Comparison of ENCODE assay signal across 7 mouse cellular contexts in the genomic region with DNA sequence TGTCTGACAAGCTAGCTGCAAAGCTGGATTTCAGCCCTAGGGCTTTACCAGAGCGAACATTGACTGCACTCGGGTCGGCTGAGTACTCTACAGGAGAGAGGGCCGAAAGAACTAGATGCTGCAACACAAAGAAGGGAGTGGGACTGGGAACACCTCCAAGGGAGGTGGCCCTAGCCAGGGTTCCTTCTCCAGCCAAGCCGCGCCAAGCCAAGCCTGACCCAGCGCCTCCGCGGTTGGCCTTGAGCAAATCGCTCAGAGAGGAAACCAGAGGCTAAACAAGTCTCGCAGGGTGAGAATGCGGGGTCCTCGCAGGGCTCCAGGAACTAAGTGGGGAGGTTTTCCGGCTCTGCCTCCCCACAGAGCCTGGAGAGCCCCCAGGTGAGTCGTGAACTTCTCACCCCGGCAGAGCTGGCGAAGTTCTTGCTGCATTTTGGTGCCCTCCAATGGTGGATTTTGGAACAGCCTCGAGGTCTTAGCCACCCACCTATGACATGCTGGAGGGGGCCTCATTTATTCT. TPM values are rescaled to one million over a fixed set of nuclear protein-coding genes. Genes with fewer than 3 reads are reported as not detected.
DNase-seq lines count a peak whose midpoint lies in the region; ATAC-seq lines count a peak whose summit lies in the region.

No protein-coding gene starts in this region.

- H3K27ac ChIP-seq in limb, embryonic 15.5 days, result peak overlapping the region; percentile 73

- peak overlapping the region; percentile 43 for H3K4me3 ChIP-seq in limb, embryonic 15.5 days

- 0 out of 2 replicates have a peak overlapping the region, but pooled peaks have one; percentile 17 for H3K9ac ChIP-seq in limb, embryonic 15.5 days

- H3K27me3 ChIP-seq in limb, embryonic 15.5 days, result 0 out of 2 replicates have a peak, but pooled peaks cover 8% of the 10 kb centered on the region

- peak overlapping the region; percentile 73 for H3K4me2 ChIP-seq in limb, embryonic 15.5 days

- H3K4me1 ChIP-seq in limb, embryonic 15.5 days, result peaks cover 13% of the 10 kb centered on the region; the same call in 1 of the 2 replicates

- no peaks in the 10 kb centered on the region for H3K9me3 ChIP-seq in limb, embryonic 15.5 days

- ATAC-seq in limb, embryonic 15.5 days (ENCODE audit: insufficient number of reproducible peaks, low FRiP score, low TSS enrichment, low read depth), result peak; percentile 82
- ATAC-seq in monocyte, adult 5-6 weeks (replicated peaks; ENCODE audit: insufficient number of reproducible peaks, low FRiP score, low TSS enrichment, poor library complexity, severe bottlenecking), result peak; percentile 54

- H3K36me3 ChIP-seq in limb, embryonic 15.5 days, result no peaks in the 10 kb centered on the region

- whole genome bisulfite sequencing in limb, embryonic 15.5 days, result 2% methylated on average over 18 of the region's 18 CpGs

- peak; percentile 83 for DNase-seq in adrenal gland, postnatal 10 days
- DNase-seq in embryo, embryonic 9.5 days (ENCODE audit: extremely low spot score), result peak; percentile 79
- peak; percentile 78 to 94 for DNase-seq in heart, adult 18-20 months
- DNase-seq in kidney, adult 18-20 months, result peak; percentile 75
- DNase-seq in spleen, postnatal 36 days (ENCODE audit: low spot score in 2 of 2), result peak; percentile 44 to 53

RNA-seq across cellular contexts. Expression of a gene that starts 48.0 kb away (rescaled TPM):
- total RNA-seq in adrenal gland, postnatal 10 days (2021), result not detected
- total RNA-seq in heart, adult 18-20 months (2021), result not detected
- 0.13 TPM in 1 of 2 replicates, not detected in the other for polyA plus RNA-seq in limb, embryonic 15.5 days (2015; fragmentation: Nextera tagmentation; extraction: Ambion mirVana)
- total RNA-seq in monocyte, adult 5-6 weeks (2017), result not detected in 3 replicates

Comparison
In these comparisons a context has a peak if more than half of its experiments do, and no peak if none do; other contexts are left out.
1. Peak in every context shown above with its lines: DNase-seq, ATAC-seq, H3K4me3 ChIP-seq and H3K27ac ChIP-seq.